In the genomic region with DNA sequence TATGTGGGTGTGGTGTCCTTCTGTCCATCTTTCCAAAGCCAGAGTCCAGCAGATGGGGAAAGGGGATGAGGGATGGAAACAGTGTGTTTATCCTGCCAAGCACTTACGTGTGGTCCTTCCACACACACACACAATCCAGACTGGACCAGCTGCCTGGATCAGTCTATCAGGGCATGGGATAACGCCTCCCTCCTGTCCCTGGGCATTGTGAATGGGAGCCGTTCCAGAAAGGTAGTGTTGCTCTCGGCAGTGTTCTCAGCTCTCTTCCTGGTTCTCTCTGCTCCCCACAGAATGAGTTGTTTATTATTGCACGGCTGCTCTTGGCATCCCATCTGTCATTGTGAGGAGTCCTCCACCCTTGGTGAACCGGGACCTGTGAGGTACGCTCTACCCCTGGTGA, we compare ENCODE assay signal across 23 mouse cellular contexts. TPM values are rescaled to one million over a fixed set of nuclear protein-coding genes. Genes with fewer than 3 reads are reported as not detected.
"Had no signal": no experiment of that assay in that cellular context is flagged by ENCODE, and none has a peak within 500 bp of the region (broad histone marks: within the 10 kb centered on the region; RNA-seq: fewer than 3 reads in every experiment).

No protein-coding gene starts in this region.

- H3K27me3 ChIP-seq: lung, embryonic 15.5 days; midbrain, embryonic 15.5 days; neural tube, embryonic 12.5 days had no signal

- H3K4me1 ChIP-seq: megakaryocyte, embryonic 14.5 days had no signal

- H3K27ac ChIP-seq: lung, embryonic 15.5 days; macrophage; midbrain, embryonic 13.5 days; midbrain, embryonic 15.5 days; neural tube, embryonic 12.5 days had no signal

- H3K4me3 ChIP-seq: lung, embryonic 15.5 days; megakaryocyte, embryonic 14.5 days; midbrain, embryonic 13.5 days; midbrain, embryonic 15.5 days; neural tube, embryonic 12.5 days had no signal

- DNase-seq: lung, adult 2 months; lung, postnatal 14 days; lung, postnatal 36 days; right cerebral cortex, postnatal 14 days; spleen, adult 18-20 months; thymus, adult 18-20 months; thymus, postnatal 14 days; thymus, postnatal 36 days had no signal

RNA-seq across cellular contexts. Expression of gene Kcne1, which starts 1.4 kb away (rescaled TPM):
- total RNA-seq: megakaryocyte progenitor cell, adult 5-6 weeks; monocyte, adult 5-6 weeks; neutrophil, adult 5-6 weeks had no signal
- polyA plus RNA-seq: lung, adult 2 months; macrophage; midbrain, embryonic 13.5 days; midbrain, embryonic 15.5 days; midbrain, postnatal 0 days; neural tube, embryonic 12.5 days had no signal

RNA-seq across cellular contexts. Expression of gene Fam243, which starts 39.5 kb away (rescaled TPM):
- total RNA-seq: megakaryocyte progenitor cell, adult 5-6 weeks; midbrain, postnatal 0 days; monocyte, adult 5-6 weeks; neutrophil, adult 5-6 weeks had no signal
- polyA plus RNA-seq: lung, adult 2 months; lung, embryonic 15.5 days; lung, postnatal 0 days; macrophage; midbrain, embryonic 11.5 days; midbrain, embryonic 13.5 days; midbrain, postnatal 0 days; neural tube, embryonic 12.5 days; neural tube, embryonic 14.5 days; stomach, embryonic 14.5 days; stomach, embryonic 16.5 days had no signal
